Mouse (Mus musculus): ENCODE measurements around the gene Gstm6.
"Not testable (repeated sequence)": the region's sequence is repeated elsewhere in the genome, so short reads cannot be mapped to it uniquely, and the experiment has no call there.

GRCm38 (mm10) chr3:107949461-107949860 lies 5.9 kb upstream of the Gstm6 start:
- TF ChIP-seq CTCF (IDR thresholded peaks at IDR 0.05; ENCODE audit: low read depth, low read length); POLR2A (IDR thresholded peaks at IDR 0.05; ENCODE audit: insufficient read depth, low read length): not testable (repeated sequence)
